Mouse (Mus musculus) G1E (cell line): ENCODE measurements around the gene Catsper4.

Experiments
- CTCF ChIP-seq: IDR thresholded peaks from 2 replicates; pipeline ENCODE4 v1.5.1; 2012; ENCODE audit warnings: low read depth, low read length, inconsistent platforms, mixed read lengths
- GATA1 ChIP-seq: IDR thresholded peaks from 2 replicates; pipeline ENCODE4 v1.6.1; 2012; ENCODE audit warnings: borderline replicate concordance, low read length, inconsistent platforms, mixed read lengths
- TAL1 ChIP-seq: conservative IDR thresholded peaks from 2 replicates; pipeline ENCODE4 v1.6.1; 2012; ENCODE audit warnings: low read depth, low read length, inconsistent platforms, mixed read lengths

DNA sequence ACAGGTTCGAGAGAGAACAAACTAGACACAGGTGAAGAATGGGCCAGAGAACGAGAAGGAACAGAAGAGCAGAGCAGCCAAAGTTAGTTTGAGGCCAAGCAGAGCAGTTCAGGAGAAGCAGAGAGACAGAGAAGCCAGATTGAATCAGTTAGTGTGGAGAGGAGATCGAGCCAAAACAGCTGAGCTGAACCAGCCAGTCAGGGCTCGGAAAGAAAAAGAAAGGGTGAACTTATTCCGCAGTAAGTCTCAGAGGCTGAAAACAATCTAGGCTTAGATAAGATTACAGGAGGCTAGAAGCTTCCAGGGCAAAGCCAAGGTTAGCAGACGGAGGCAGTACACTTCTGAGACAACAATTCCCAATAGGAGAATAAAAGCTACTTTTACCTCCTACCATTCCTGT is 62.2 kb downstream of the Catsper4 start:
- no peak for TF ChIP-seq CTCF
- no peak for TF ChIP-seq TAL1
- TF ChIP-seq GATA1 = no peak
